ENCODE assay signal across 22 mouse cellular contexts in the genomic region with DNA sequence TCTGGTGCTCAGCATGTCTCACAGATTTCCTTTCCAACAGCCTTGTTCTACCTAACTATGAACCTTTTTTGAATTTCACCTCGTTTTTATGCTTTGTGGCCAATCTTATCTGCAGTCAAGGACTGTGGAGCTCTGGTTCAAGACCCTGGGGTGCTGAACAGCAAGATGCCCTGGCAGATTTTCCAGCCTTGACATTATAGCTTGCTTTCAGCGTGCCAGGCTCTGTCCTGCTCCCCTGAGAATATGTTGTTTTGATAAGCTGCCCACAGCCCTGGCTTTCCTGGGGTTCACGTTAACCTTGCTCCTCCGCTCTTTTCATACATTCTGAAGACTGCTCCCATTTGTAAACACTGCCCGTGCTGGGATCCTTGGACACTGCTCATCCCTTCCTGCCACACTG.
DNase-seq lines count a peak whose midpoint lies in the region; TF ChIP-seq lines count a peak whose summit lies in the region.
"Had no signal": no experiment of that assay in that cellular context is flagged by ENCODE, and none has a peak within 500 bp of the region (broad histone marks: within the 10 kb centered on the region; RNA-seq: fewer than 3 reads in every experiment).

No protein-coding gene starts in this region.

- H3K4me3 ChIP-seq in lung, adult 2 months (replicated peaks; ENCODE audit: extremely low read depth, low read depth, low read length): no peak overlapping the region
- H3K4me3 ChIP-seq: embryonic facial prominence, embryonic 13.5 days; erythroblast, embryonic 14.5 days; forebrain, embryonic 12.5 days; heart, embryonic 10.5 days; hindbrain, embryonic 15.5 days; layer of hippocampus, adult 2 months; limb, embryonic 12.5 days; midbrain, embryonic 10.5 days; myocyte; neural tube, embryonic 13.5 days had no signal

- peak; percentile 2 for DNase-seq in lung, postnatal 14 days
- DNase-seq in lung, adult 2 months: no peak
- peak; percentile 20 for DNase-seq in adrenal gland, postnatal 14 days
- peak; percentile 44 for DNase-seq in brain, adult 2 months (ENCODE audit: low read depth, low spot score)
- peak; percentile 13 to 31 for DNase-seq in cerebellum, postnatal 10 days
- DNase-seq in gastrocnemius, adult 18-20 months (ENCODE audit: low spot score): no peak
- DNase-seq in urinary bladder, postnatal 14 days (ENCODE audit: low spot score): no peak
- DNase-seq: embryo, embryonic 11 days; kidney, adult 9 months; kidney, postnatal 14 days; liver, postnatal 0 days; spleen, adult 18-20 months had no signal

- TF ChIP-seq CTCF in lung, adult 2 months (IDR thresholded peaks at IDR 0.05; ENCODE audit: insufficient read depth, low read length): no peak

- no peak for TF ChIP-seq POLR2A in lung, adult 2 months (IDR thresholded peaks at IDR 0.05; ENCODE audit: borderline replicate concordance, extremely low read depth, low read depth, low read length)

- 0 out of 2 replicates have a peak, but pooled peaks cover 2% of the 10 kb centered on the region for H3K4me1 ChIP-seq in lung, adult 2 months (ENCODE audit: control insufficient read depth, insufficient read depth, low read length)
- H3K4me1 ChIP-seq: embryonic facial prominence, embryonic 13.5 days; heart, embryonic 10.5 days; hindbrain, embryonic 15.5 days; limb, embryonic 12.5 days; neural tube, embryonic 13.5 days had no signal

- WGBS in lung, adult 2 months: 29% methylated on average over 5 of the region's 5 CpGs

Comparison
In these comparisons a context has a peak if more than half of its experiments do, and no peak if none do; other contexts are left out.
1. DNase-seq: peak in lung, postnatal 14 days (single experiment), adrenal gland, postnatal 14 days (single experiment), brain, adult 2 months (single experiment) and cerebellum, postnatal 10 days (2 of 2); none in lung, adult 2 months (single experiment), gastrocnemius, adult 18-20 months (single experiment) and urinary bladder, postnatal 14 days (single experiment).